Mouse (Mus musculus) NIH3T3 (cell line): Measurements from ENCODE around the gene Lenep.
"Not testable (repeated sequence)": the region's sequence is repeated elsewhere in the genome, so short reads cannot be mapped to it uniquely, and the experiment has no call there.

ENCODE experiments used
- DNase-seq: peaks from one replicate; pipeline ENCODE4 v3.0.0-alpha.2; 2012; ENCODE audit warnings: low read depth

Gene Lenep

GRCm38 (mm10) chr3:89402693-89403092 lies at the start of gene Lenep:
Gene Lenep, minus strand, starts transcription at chr3:89402793.
- peak; percentile 55 for DNase-seq

GRCm38 (mm10) chr3:89451916-89452315 lies 49.3 kb upstream of the Lenep start:
- no peak for DNase-seq

GRCm38 (mm10) chr3:89449541-89449940 lies 46.9 kb upstream of the Lenep start:
- peak; percentile 84 for DNase-seq

- peak; percentile 36 for DNase-seq
Measured at GRCm38 (mm10) chr3:89448720-89449537, 46.3 kb upstream of the Lenep start.

- DNase-seq = no peak
Measured at GRCm38 (mm10) chr3:89440691-89441090, 38.1 kb upstream of the Lenep start.

GRCm38 (mm10) chr3:89437269-89437668 lies 34.7 kb upstream of the Lenep start:
- DNase-seq = peak; percentile 27

- DNase-seq = peak; percentile 79
Measured at GRCm38 (mm10) chr3:89436176-89437113, 33.9 kb upstream of the Lenep start, which contains the start of gene Pbxip1. Gene Pbxip1, plus strand, starts transcription at chr3:89436706.

GRCm38 (mm10) chr3:89435041-89435440 lies 32.4 kb upstream of the Lenep start:
- no peak for DNase-seq

GRCm38 (mm10) chr3:89434532-89434931 lies 31.9 kb upstream of the Lenep start:
- DNase-seq = no peak

GRCm38 (mm10) chr3:89432606-89433005 lies 30.0 kb upstream of the Lenep start:
- DNase-seq = no peak

GRCm38 (mm10) chr3:89430171-89431159 lies 27.9 kb upstream of the Lenep start, which contains the start of gene Pygo2:
Gene Pygo2, plus strand, starts transcription at chr3:89430214.
- DNase-seq = peak; percentile 98

GRCm38 (mm10) chr3:89429021-89429420 lies 26.4 kb upstream of the Lenep start:
- DNase-seq = not testable (repeated sequence)

- DNase-seq = no peak
Measured at GRCm38 (mm10) chr3:89425876-89426275, 23.3 kb upstream of the Lenep start.

- no peak for DNase-seq
Measured at GRCm38 (mm10) chr3:89425141-89425525, 22.5 kb upstream of the Lenep start.

GRCm38 (mm10) chr3:89424416-89425140 lies 22.0 kb upstream of the Lenep start:
- no peak for DNase-seq

- DNase-seq = no peak
Measured at GRCm38 (mm10) chr3:89422556-89423205, 20.1 kb upstream of the Lenep start.

- DNase-seq = peak; percentile 85
Measured at GRCm38 (mm10) chr3:89421810-89422473, 19.3 kb upstream of the Lenep start.

GRCm38 (mm10) chr3:89421002-89421774 lies 18.6 kb upstream of the Lenep start:
- DNase-seq = peak; percentile 97

- peak; percentile 19 for DNase-seq
Measured at GRCm38 (mm10) chr3:89420421-89420820, 17.8 kb upstream of the Lenep start.
